Mouse (Mus musculus): ENCODE measurements around the gene Gm8677. TPM values are rescaled to one million over a fixed set of nuclear protein-coding genes. Genes with fewer than 3 reads are reported as not detected.
"Not testable (repeated sequence)": the region's sequence is repeated elsewhere in the genome, so short reads cannot be mapped to it uniquely, and the experiment has no call there.

The Gm8677 gene
- not detected in 2 replicates for polyA plus RNA-seq (2016; fragmentation: Nextera tagmentation; extraction: Ambion mirVana)

- not testable (repeated sequence) for H3K9me3 ChIP-seq; H3K36me3 ChIP-seq; H3K4me1 ChIP-seq; H3K27ac ChIP-seq; H3K4me2 ChIP-seq (replicated peaks); H3K27me3 ChIP-seq; H3K4me3 ChIP-seq; ATAC-seq (ENCODE audit: insufficient number of reproducible peaks, insufficient read depth, low FRiP score, low TSS enrichment); H3K9ac ChIP-seq
- no CpG with 5 or more reads among the region's 1 CpGs for WGBS
Observed at GRCm38 (mm10) chr7:22534787-22535186, at the start of gene Gm8677. Gene Gm8677, minus strand, starts transcription at chr7:22534887.

- ATAC-seq (ENCODE audit: insufficient number of reproducible peaks, insufficient read depth, low FRiP score, low TSS enrichment): not testable (repeated sequence)
Observed at GRCm38 (mm10) chr7:22565243-22565642, 30.6 kb upstream of the Gm8677 start, which contains the start of gene Gm4201. Gene Gm4201, minus strand, starts transcription at chr7:22565343.

GRCm38 (mm10) chr7:22522667-22523066 is 12.0 kb downstream of the Gm8677 start, which contains the start of gene Vmn1r152:
Gene Vmn1r152, plus strand, starts transcription at chr7:22522967.
- not testable (repeated sequence) for H3K9ac ChIP-seq; H3K36me3 ChIP-seq; H3K4me2 ChIP-seq (replicated peaks); H3K9me3 ChIP-seq; H3K27me3 ChIP-seq; H3K4me1 ChIP-seq; H3K27ac ChIP-seq; ATAC-seq (ENCODE audit: insufficient number of reproducible peaks, insufficient read depth, low FRiP score, low TSS enrichment); H3K4me3 ChIP-seq
- WGBS: no CpG with 5 or more reads among the region's 3 CpGs

More at GRCm38 (mm10) chr7:22565243-22565642, 30.6 kb upstream of the Gm8677 start, which contains the start of gene Gm4201:
- H3K27me3 ChIP-seq; H3K4me1 ChIP-seq; H3K4me3 ChIP-seq; H3K36me3 ChIP-seq; H3K9me3 ChIP-seq; H3K4me2 ChIP-seq (replicated peaks); H3K9ac ChIP-seq; H3K27ac ChIP-seq: not testable (repeated sequence)
- WGBS: no CpG with 5 or more reads among the region's 3 CpGs

GRCm38 (mm10) chr7:22499578-22499977 is 35.1 kb downstream of the Gm8677 start, which contains the start of gene Vmn1r151:
Gene Vmn1r151, minus strand, starts transcription at chr7:22499678.
- H3K4me3 ChIP-seq; H3K4me2 ChIP-seq (replicated peaks); H3K36me3 ChIP-seq; H3K9me3 ChIP-seq; H3K27me3 ChIP-seq; H3K4me1 ChIP-seq; ATAC-seq (ENCODE audit: insufficient number of reproducible peaks, insufficient read depth, low FRiP score, low TSS enrichment); H3K9ac ChIP-seq; H3K27ac ChIP-seq: not testable (repeated sequence)
- 42% methylated on average over 2 of the region's 3 CpGs for WGBS

Other genes with a start within 250 kb of the Gm8677 start
- not detected in 2 replicates for gene Gm4187, start 205.2 kb downstream of the Gm8677 start, polyA plus RNA-seq (2016; fragmentation: Nextera tagmentation; extraction: Ambion mirVana)
- gene Gm8660, start 163.8 kb downstream of the Gm8677 start, polyA plus RNA-seq (2016; fragmentation: Nextera tagmentation; extraction: Ambion mirVana): not detected in 2 replicates
- gene Vmn1r148, start 121.3 kb downstream of the Gm8677 start, polyA plus RNA-seq (2016; fragmentation: Nextera tagmentation; extraction: Ambion mirVana): not detected in 2 replicates
- not detected in 2 replicates for gene Vmn1r149, start 96.7 kb downstream of the Gm8677 start, polyA plus RNA-seq (2016; fragmentation: Nextera tagmentation; extraction: Ambion mirVana)
- not detected in 2 replicates for gene Gm10665, start 70.8 kb downstream of the Gm8677 start, polyA plus RNA-seq (2016; fragmentation: Nextera tagmentation; extraction: Ambion mirVana)
- gene Vmn1r151, start 35.2 kb downstream of the Gm8677 start, polyA plus RNA-seq (2016; fragmentation: Nextera tagmentation; extraction: Ambion mirVana): not detected in 2 replicates
- gene Vmn1r152, start 11.9 kb downstream of the Gm8677 start, polyA plus RNA-seq (2016; fragmentation: Nextera tagmentation; extraction: Ambion mirVana): not detected in 2 replicates
- not detected in 2 replicates for gene Gm4201, start 30.5 kb upstream of the Gm8677 start, polyA plus RNA-seq (2016; fragmentation: Nextera tagmentation; extraction: Ambion mirVana)
- not detected in 2 replicates for gene Gm4565, start 53.2 kb upstream of the Gm8677 start, polyA plus RNA-seq (2016; fragmentation: Nextera tagmentation; extraction: Ambion mirVana)
- gene Vmn1r155, start 123.1 kb upstream of the Gm8677 start, polyA plus RNA-seq (2016; fragmentation: Nextera tagmentation; extraction: Ambion mirVana): not detected in 2 replicates
- not detected in 2 replicates for gene Gm8693, start 157.4 kb upstream of the Gm8677 start, polyA plus RNA-seq (2016; fragmentation: Nextera tagmentation; extraction: Ambion mirVana)
- not detected in 2 replicates for gene Gm4567, start 184.8 kb upstream of the Gm8677 start, polyA plus RNA-seq (2016; fragmentation: Nextera tagmentation; extraction: Ambion mirVana)
- not detected in 2 replicates for gene Vmn1r157, start 226.8 kb upstream of the Gm8677 start, polyA plus RNA-seq (2016; fragmentation: Nextera tagmentation; extraction: Ambion mirVana)

All from embryonic facial prominence, embryonic 12.5 days (tissue).